Mouse (Mus musculus) left cerebral cortex, adult 9 months (tissue): ENCODE results near the gene Pla2g1b.
A peak's percentile ranks its signal among the peaks of the same experiment; 100 is the strongest.
"Not testable (repeated sequence)": the region's sequence is repeated elsewhere in the genome, so short reads cannot be mapped to it uniquely, and the experiment has no call there.

ENCODE experiments used
- DNase-seq, 2 experiments: peaks; one replicate each; pipeline ENCODE4 v3.0.0; 2022; ENCODE audit warnings: low spot score in 2 of 2

Pla2g1b gene

GRCm38 (mm10) chr5:115484996-115485395, 18.9 kb downstream of the Pla2g1b start:
- DNase-seq, result no peak

GRCm38 (mm10) chr5:115485489-115486205, 19.6 kb downstream of the Pla2g1b start:
- DNase-seq, result no peak

- DNase-seq, result no peak
Observed at GRCm38 (mm10) chr5:115486726-115487125, 20.7 kb downstream of the Pla2g1b start.

- no peak for DNase-seq
Observed at GRCm38 (mm10) chr5:115487353-115487752, 21.3 kb downstream of the Pla2g1b start.

GRCm38 (mm10) chr5:115487942-115488580, 22.0 kb downstream of the Pla2g1b start:
- DNase-seq, result no peak

GRCm38 (mm10) chr5:115488841-115489698, 23.0 kb downstream of the Pla2g1b start:
- peak; percentile 67 to 83 for DNase-seq

- peak; percentile 79 to 89 for DNase-seq
Observed at GRCm38 (mm10) chr5:115489699-115490637, 23.9 kb downstream of the Pla2g1b start.

- no peak for DNase-seq
Observed at GRCm38 (mm10) chr5:115490638-115491000, 24.6 kb downstream of the Pla2g1b start.

GRCm38 (mm10) chr5:115491076-115491475, 25.0 kb downstream of the Pla2g1b start:
- no peak for DNase-seq

- no peak for DNase-seq
Observed at GRCm38 (mm10) chr5:115491771-115492322, 25.8 kb downstream of the Pla2g1b start.

- DNase-seq, result no peak
Observed at GRCm38 (mm10) chr5:115492711-115493335, 26.8 kb downstream of the Pla2g1b start.

GRCm38 (mm10) chr5:115493441-115493840, 27.4 kb downstream of the Pla2g1b start:
- no peak for DNase-seq

GRCm38 (mm10) chr5:115495618-115496017, 29.6 kb downstream of the Pla2g1b start:
- not testable (repeated sequence) for DNase-seq

- DNase-seq, result no peak
Observed at GRCm38 (mm10) chr5:115497033-115497432, 31.0 kb downstream of the Pla2g1b start.

- DNase-seq, result no peak
Observed at GRCm38 (mm10) chr5:115498307-115499240, 32.5 kb downstream of the Pla2g1b start.

GRCm38 (mm10) chr5:115500383-115500935, 34.4 kb downstream of the Pla2g1b start:
- no peak for DNase-seq

- DNase-seq, result no peak
Observed at GRCm38 (mm10) chr5:115503035-115503434, 37.0 kb downstream of the Pla2g1b start.

- not testable (repeated sequence) for DNase-seq
Observed at GRCm38 (mm10) chr5:115505617-115506016, 39.6 kb downstream of the Pla2g1b start.
